Mouse (Mus musculus): ENCODE results near the gene Rbm47. TPM values are rescaled to one million over a fixed set of nuclear protein-coding genes. Genes with fewer than 3 reads are reported as not detected.

The Rbm47 gene
- polyA plus RNA-seq, 1 experiment: 80.2 TPM

GRCm38 (mm10) chr5:66040744-66041279, 132.1 kb downstream of the Rbm47 start:
- DNase-seq (ENCODE audit: low read depth, low spot score): no peak

GRCm38 (mm10) chr5:66039813-66040212, 133.1 kb downstream of the Rbm47 start:
- WGBS: 26% methylated on average over 2 of the region's 2 CpGs
- no peak for DNase-seq (ENCODE audit: low read depth, low spot score)

More at GRCm38 (mm10) chr5:66040744-66041279, 132.1 kb downstream of the Rbm47 start:
- WGBS: 31% methylated on average over 7 of the region's 7 CpGs

GRCm38 (mm10) chr5:66037066-66037465, 135.9 kb downstream of the Rbm47 start:
- 51% methylated on average over 6 of the region's 6 CpGs for WGBS
- no peak for DNase-seq (ENCODE audit: low read depth, low spot score)

- WGBS: 48% methylated on average over 7 of the region's 7 CpGs
- DNase-seq (ENCODE audit: low read depth, low spot score): no peak
These were observed 136.4 kb downstream of the Rbm47 start for GRCm38 (mm10) chr5:66036440-66037054.

- 65% methylated on average over 14 of the region's 14 CpGs for WGBS
- DNase-seq (ENCODE audit: low read depth, low spot score): no peak
These were observed 138.3 kb downstream of the Rbm47 start for GRCm38 (mm10) chr5:66034375-66035195.

- WGBS: 90% methylated on average over 1 of the region's 1 CpGs
- DNase-seq (ENCODE audit: low read depth, low spot score): no peak
These were observed 140.1 kb downstream of the Rbm47 start for GRCm38 (mm10) chr5:66032826-66033225.

GRCm38 (mm10) chr5:66031699-66032098, 141.2 kb downstream of the Rbm47 start:
- 63% methylated on average over 5 of the region's 5 CpGs for WGBS
- no peak for DNase-seq (ENCODE audit: low read depth, low spot score)

- WGBS: 61% methylated on average over 5 of the region's 5 CpGs
- DNase-seq (ENCODE audit: low read depth, low spot score): no peak
These were observed 144.7 kb downstream of the Rbm47 start for GRCm38 (mm10) chr5:66028232-66028631.

- DNase-seq (ENCODE audit: low read depth, low spot score): no peak
These were observed 145.7 kb downstream of the Rbm47 start for GRCm38 (mm10) chr5:66027206-66027605.

GRCm38 (mm10) chr5:66026796-66027195, 146.1 kb downstream of the Rbm47 start:
- 97% methylated on average over 31 of the region's 31 CpGs for WGBS

More at GRCm38 (mm10) chr5:66027206-66027605, 145.7 kb downstream of the Rbm47 start:
- 95% methylated on average over 8 of the region's 8 CpGs for WGBS

GRCm38 (mm10) chr5:66015449-66015961, 157.4 kb downstream of the Rbm47 start:
- WGBS: 95% methylated on average over 2 of the region's 2 CpGs

More at GRCm38 (mm10) chr5:66026796-66027195, 146.1 kb downstream of the Rbm47 start:
- no peak for DNase-seq (ENCODE audit: low read depth, low spot score)

GRCm38 (mm10) chr5:66014437-66014836, 158.5 kb downstream of the Rbm47 start:
- WGBS: 58% methylated on average over 2 of the region's 2 CpGs
- no peak for DNase-seq (ENCODE audit: low read depth, low spot score)

More at GRCm38 (mm10) chr5:66015449-66015961, 157.4 kb downstream of the Rbm47 start:
- DNase-seq (ENCODE audit: low read depth, low spot score): no peak

GRCm38 (mm10) chr5:66013999-66014398, 158.9 kb downstream of the Rbm47 start:
- WGBS: 35% methylated on average over 3 of the region's 3 CpGs
- no peak for DNase-seq (ENCODE audit: low read depth, low spot score)

GRCm38 (mm10) chr5:66008245-66008967, 164.5 kb downstream of the Rbm47 start:
- no peak for DNase-seq (ENCODE audit: low read depth, low spot score)
- 44% methylated on average over 15 of the region's 15 CpGs for whole genome bisulfite sequencing

GRCm38 (mm10) chr5:66005041-66005678, 167.8 kb downstream of the Rbm47 start:
- DNase-seq (ENCODE audit: low read depth, low spot score): no peak
- 25% methylated on average over 16 of the region's 16 CpGs for WGBS

- DNase-seq (ENCODE audit: low read depth, low spot score): peak; percentile 91
- WGBS: 34% methylated on average over 14 of the region's 14 CpGs
These were observed 168.6 kb downstream of the Rbm47 start, which contains the start of gene 9130230L23Rik for GRCm38 (mm10) chr5:66004134-66004925. TSS of gene 9130230L23Rik (minus strand) at chr5:66004285.

GRCm38 (mm10) chr5:66001232-66001631, 171.7 kb downstream of the Rbm47 start:
- WGBS: 34% methylated on average over 5 of the region's 5 CpGs
- no peak for DNase-seq (ENCODE audit: low read depth, low spot score)

- no peak for DNase-seq (ENCODE audit: low read depth, low spot score)
- WGBS: 8% methylated on average over 6 of the region's 6 CpGs
These were observed 172.3 kb downstream of the Rbm47 start for GRCm38 (mm10) chr5:66000567-66001125.
